Mouse (Mus musculus) lung, postnatal 10 days (tissue): ENCODE measurements around the gene Anapc15-ps.
"Not testable (repeated sequence)": the region's sequence is repeated elsewhere in the genome, so short reads cannot be mapped to it uniquely, and the experiment has no call there.

Source experiments
- DNase-seq: peaks from one replicate; pipeline ENCODE4 v3.0.0; 2021

Gene Anapc15-ps

GRCm38 (mm10) chr10:95667371-95668030, 5.8 kb downstream of the Anapc15-ps start:
- DNase-seq: no peak

DNA sequence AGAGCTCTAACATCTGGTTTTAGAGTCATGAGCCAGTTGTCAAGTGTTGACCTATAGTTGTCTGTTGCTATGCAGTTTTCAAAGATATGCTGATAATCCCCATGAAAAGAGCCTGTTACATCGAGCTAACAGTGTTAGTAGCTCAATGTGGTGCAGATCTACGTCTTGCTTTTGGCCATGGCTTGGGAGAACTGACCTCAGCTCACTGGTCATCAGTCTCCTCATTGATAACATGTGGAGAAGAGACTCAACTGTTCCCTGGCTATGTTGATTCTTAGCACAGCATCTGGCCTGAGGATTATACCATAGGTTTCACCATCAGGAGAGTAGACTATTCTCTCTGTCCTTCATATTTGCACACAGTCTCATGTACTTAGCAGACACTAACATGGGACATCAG, 6.5 kb downstream of the Anapc15-ps start:
- DNase-seq: no peak

DNA sequence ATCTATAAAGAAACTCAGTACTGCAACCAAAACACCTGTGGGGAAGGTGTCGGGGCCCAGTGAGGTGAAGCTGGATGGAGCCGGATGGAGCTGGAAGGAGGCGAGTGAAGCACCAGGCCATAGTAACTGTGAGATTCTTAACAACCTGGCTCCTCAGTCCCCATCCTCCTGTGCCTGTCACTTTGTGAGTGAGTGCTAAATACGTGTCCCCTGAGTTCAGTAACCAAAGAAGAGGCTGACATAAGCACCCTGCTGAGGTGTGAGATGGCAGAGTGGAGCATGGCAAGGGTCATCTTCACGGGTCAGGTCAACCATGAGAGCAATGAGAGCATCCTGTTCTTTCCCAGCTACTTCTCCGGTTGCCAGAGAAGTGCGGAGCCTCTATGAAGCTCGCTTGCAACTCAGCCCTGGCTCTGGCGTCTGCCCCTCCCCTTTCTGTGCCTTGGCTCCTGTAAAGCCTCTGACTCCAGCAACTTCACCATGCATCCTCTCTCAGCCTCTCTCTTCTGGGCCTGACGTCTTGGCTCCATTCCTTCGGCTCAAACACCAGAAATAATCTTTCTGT, 7.7 kb downstream of the Anapc15-ps start:
- no peak for DNase-seq

GRCm38 (mm10) chr10:95664613-95665012, 8.6 kb downstream of the Anapc15-ps start:
- DNase-seq: no peak

DNA sequence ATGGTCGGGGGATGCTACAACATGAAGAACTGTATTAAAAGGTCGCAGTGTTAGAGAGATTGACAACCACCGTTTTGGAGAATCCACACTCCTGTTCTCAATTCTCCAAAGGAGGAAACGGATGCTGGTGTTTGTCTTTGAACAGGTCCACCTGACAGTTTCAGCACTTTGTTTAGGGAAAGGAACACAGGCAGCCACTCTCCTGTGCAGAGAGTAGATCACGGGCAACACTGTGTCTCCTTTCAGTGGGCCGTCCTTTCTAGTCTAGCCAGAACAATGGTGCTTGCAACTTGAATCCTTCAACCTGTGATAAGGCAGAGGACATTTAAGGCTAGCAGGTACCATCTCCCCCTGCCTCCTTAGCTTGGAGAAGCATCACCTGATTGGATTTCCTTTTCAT, 12.9 kb downstream of the Anapc15-ps start:
- no peak for DNase-seq

DNA sequence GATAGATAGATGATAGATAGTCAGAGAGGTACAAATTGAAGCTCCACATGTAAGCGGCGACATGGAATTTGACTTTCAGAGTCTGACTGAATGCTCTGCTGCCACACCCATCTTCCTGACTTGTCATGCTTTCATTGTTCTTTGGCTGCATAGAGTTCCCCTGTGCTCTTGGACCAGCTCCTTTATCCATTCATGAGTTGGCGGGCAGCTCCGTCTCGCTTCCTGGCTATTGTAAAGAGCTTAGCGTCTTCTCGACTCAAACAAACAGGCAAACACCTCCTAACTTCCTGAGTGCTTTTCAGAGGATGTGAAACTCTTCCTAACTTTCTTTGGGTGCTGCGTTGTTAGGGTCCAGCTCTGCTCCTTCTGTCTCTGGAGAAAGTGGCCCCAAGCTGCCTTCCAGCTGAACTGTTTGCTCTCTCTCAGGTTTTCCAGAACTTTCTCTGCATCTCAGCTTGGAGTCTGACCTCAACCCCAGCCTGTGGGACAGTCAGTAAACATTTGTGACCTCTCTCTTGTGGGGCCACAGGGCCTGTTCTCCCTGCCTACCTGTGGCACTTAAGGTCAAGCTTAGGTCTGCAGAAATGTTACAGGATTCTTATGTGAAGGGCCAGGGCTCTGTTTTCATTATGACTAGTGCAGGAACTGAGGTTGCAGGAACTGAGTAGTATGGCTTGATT, 13.6 kb downstream of the Anapc15-ps start:
- DNase-seq: peak; percentile 64

- DNase-seq: no peak
These were observed 14.4 kb downstream of the Anapc15-ps start for GRCm38 (mm10) chr10:95658836-95659343.

DNA sequence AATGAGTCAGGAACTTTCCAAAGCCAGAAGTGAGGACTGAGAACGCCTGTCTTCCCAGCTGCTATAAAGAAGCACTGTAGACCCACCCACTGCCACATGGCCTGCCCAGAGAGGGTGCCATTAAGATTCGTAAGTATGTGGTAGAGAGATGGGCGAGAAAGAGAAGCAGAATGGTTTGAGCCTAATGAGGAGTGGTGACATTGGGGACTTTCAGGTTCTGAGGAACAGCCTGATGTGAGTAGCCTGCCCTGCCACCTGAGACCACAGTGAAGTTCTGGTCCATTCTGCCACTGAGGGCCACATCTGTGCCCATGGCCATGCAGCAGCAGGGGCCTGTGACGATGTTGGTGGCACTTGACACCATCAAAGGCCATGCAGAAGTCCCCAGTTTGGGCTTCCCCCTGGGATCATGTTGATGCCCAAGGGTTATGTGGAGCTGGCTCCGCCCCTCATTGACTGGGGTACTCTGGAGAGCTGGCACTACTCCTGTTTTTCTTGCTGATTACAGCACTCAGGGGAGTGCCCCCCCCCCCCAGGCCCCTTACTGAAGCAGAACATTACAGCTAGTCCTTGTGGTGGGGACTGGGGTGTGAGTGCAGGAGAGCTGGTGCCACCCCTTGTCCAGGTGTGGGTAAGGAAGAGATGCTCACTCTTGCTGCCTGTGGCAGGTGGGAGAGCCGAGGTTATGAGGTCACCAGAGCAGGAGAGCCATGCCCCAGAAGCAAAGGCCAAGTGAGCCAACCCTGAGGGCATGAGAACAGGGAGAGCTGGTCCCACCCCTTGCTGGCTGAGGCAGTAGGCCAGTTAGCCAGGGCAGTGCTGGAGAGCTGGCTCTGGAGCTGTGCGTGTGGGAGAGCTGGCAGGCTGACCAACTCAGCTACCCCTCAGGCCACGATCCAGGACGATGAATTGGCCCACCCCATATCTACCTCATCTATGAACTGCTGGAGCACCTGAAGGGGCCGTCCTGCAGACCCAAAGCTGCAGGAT, 16.7 kb downstream of the Anapc15-ps start:
- no peak for DNase-seq

- DNase-seq: no peak
These were observed 21.1 kb downstream of the Anapc15-ps start for GRCm38 (mm10) chr10:95652131-95652530.

- no peak for DNase-seq
These were observed 24.8 kb downstream of the Anapc15-ps start for GRCm38 (mm10) chr10:95648326-95648888.

DNA sequence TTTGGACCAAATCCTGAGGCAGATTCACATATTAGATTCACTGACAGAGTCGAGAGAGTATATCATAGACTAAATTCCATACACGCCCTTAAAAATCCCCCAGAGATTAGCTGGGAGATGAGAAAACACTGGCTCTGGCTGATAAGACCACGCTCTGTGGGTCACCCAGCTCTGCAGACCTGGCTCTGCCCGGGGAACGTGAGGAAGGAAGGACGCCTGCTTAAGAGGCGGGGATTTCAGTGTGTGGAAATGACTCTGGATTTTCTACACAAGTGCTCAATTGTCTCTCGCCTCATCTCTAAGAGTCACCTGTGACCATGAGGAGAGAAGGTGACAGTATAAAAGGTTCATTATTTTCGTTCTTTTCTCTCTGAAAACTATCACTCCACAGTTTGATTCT, 26.1 kb downstream of the Anapc15-ps start:
- DNase-seq: no peak

GRCm38 (mm10) chr10:95646576-95646975, 26.7 kb downstream of the Anapc15-ps start:
- DNase-seq: no peak

GRCm38 (mm10) chr10:95643696-95644360, 29.4 kb downstream of the Anapc15-ps start:
- no peak for DNase-seq

DNA sequence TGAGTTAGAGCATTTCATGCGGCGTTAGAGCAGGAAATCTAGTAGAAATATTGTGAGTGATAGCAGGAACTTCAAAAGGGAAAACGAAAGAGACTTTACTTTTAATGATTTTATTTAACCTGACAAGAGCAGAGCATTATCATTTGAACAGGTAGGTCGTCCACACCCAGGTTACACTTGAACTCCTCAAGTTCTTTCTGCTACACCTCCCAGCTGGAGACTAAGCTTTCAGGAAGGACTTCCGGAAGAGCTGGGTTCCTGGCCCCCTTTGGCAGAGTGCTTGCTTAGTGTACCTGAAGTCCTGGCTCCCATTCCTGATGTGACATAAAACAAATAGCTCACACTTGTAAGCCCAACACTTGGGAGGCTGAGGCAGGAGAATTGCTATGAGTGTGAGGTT, 30.2 kb downstream of the Anapc15-ps start:
- no peak for DNase-seq

GRCm38 (mm10) chr10:95641335-95641734, 31.9 kb downstream of the Anapc15-ps start:
- DNase-seq: no peak

DNA sequence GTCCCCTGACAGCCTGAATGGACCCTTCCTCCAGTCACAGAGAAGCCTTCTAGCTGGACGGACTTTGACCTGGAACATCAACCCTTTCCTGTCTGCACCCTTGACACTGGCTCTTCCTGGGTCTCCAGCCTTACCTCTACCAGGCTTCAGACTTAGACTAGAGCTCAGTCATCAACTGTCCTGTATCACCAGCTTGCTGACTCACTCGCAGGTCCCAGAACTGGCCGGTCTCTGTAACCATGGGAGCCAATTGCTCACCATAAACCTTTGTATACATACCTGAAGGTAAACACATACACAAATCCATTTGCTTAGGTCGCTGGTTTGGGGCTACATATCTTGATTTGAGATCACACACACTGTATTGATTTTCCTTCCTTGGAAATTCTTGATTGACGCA, 33.8 kb downstream of the Anapc15-ps start:
- no peak for DNase-seq

DNA sequence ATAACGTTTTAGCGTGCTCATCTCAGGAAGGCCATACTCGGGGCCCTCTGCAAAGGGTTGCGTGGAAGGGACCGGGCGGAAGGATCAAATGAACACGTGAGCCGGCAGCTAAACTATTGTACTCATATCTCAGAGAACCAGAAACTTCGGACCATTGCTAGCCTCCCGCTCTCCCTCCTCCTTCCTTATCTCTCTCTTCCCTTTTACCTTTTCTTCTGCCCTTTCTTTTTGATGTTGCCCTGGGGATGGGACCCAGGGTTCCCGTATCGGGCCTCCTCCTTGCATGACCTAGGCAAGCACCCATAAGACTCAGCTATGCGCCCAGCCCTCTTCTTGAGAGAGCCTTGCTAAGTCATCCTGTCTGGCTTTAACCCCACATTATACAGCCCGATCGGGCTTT, 38.5 kb downstream of the Anapc15-ps start:
- DNase-seq: no peak

- DNase-seq: no peak
These were observed 39.0 kb downstream of the Anapc15-ps start for GRCm38 (mm10) chr10:95634261-95634660.

DNA sequence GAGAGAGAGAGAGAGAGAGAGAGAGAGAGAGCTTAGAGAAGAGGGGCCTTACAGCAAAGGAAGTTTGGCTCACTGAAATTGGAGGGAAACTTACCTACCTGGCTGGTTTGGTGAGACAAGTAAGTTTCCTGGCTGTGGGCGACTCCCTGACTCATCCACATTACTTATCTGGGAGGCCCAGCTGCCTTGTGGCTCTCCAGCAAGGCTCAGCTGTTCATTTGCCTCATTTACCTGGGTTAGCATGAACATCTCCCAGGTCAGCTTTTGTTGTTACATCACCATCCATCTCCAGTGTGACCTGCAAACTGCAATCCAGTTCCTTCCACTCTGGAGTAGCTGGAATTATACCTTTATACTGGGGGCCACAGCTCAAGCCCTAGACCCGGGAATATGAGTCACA, 41.7 kb downstream of the Anapc15-ps start:
- DNase-seq: no peak

- DNase-seq: peak; percentile 15
These were observed 42.4 kb downstream of the Anapc15-ps start for GRCm38 (mm10) chr10:95630726-95631345.

- DNase-seq: not testable (repeated sequence)
These were observed 43.1 kb downstream of the Anapc15-ps start for GRCm38 (mm10) chr10:95630166-95630565.
